Mouse (Mus musculus) ES-E14 (cell line): ENCODE results near the gene G6pdx.

ENCODE experiments used
- CHD2 ChIP-seq: IDR thresholded peaks from 2 replicates; pipeline ENCODE4 v1.6.1; 2014; ENCODE audit warnings: mild to moderate bottlenecking, low read depth, low read length, inconsistent platforms
- HCFC1 ChIP-seq: IDR thresholded peaks from 2 replicates; pipeline ENCODE4 v1.6.1; 2012; ENCODE audit warnings: low read length, inconsistent platforms, borderline replicate concordance; ENCODE audit not compliant: insufficient read depth
- MAFK ChIP-seq: IDR thresholded peaks from 2 replicates; pipeline ENCODE4 v1.6.1; 2014; ENCODE audit warnings: mild to moderate bottlenecking, low read depth, low read length, inconsistent platforms; ENCODE audit not compliant: insufficient read depth
- ZC3H11A ChIP-seq: IDR thresholded peaks from 2 replicates; pipeline ENCODE4 v1.6.1; 2012; ENCODE audit warnings: low read depth, mild to moderate bottlenecking, inconsistent platforms, low read length, borderline replicate concordance
- ZNF384 ChIP-seq: IDR thresholded peaks from 2 replicates; pipeline ENCODE4 v1.6.1; 2012; ENCODE audit warnings: low read depth, low read length, inconsistent platforms

DNA sequence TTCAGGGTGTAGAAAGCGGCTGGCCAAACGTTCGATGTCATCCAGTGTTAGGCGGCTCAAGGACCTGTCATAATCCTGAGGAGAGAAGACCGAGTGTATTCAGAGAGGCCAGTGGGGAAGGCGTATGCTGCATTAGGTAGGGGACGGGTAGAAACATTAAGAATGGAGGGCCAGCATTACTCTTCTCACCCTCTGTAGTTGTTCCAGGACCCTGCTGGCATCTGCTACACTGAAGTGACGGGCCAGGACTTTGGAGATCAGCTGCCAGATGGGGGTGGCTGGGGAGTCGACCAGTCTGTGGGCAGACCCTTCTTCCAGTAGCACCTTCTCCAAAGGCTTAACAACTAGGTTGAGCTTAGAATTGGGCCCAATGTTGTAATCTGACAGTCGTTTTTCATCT is 61.5 kb downstream of the G6pdx start:
- TF ChIP-seq ZC3H11A: no peak
- TF ChIP-seq HCFC1: no peak
- no peak for TF ChIP-seq MAFK
- no peak for TF ChIP-seq ZNF384
- TF ChIP-seq CHD2: no peak
